Mouse (Mus musculus): ENCODE results near the gene Gm815.

Gene Gm815

DNA sequence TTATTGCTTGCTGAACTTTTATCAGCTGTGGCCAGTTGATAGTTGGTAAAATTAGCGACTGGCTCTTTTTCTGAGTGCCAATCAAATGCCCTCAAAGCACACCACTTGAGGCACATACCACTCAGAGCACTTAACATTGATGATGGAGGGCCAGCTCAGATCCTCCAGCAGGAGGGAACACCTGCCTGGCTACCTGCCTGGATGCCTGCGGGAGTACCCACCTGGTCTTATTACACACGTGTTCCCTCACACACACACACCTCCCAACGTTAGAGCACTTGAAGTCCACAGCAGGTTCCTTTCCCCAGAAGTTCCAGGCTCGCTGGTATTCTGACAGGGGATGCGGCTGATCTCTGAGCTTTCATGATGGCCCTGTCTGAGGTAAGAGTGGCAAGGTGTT, at the start of gene Gm815:
Gm815 (plus strand) TSS at position 266 of the 400 bp plus-strand sequence.
- DNase-seq (ENCODE audit: low spot score in 2 of 2): no peak

DNA sequence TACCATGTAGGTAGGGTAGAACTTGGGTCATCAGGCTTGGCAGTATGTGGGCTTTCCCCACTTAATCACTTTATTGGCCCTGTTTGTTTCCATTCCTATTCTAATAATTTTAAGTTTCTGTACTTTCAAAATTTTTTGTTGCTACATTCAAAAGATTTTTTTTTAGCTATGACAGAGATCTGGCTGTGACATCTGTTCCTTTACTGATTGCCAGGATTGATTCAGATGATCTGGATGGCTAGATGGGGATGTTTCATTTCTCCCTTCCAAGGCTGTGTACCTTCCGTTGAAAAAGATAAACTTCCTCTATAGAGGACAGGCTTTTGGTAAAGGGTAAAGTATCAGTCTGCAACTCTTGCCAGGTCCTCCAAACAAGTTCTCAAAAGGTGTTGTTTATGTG, 48.1 kb upstream of the Gm815 start:
- no peak for DNase-seq (ENCODE audit: low spot score in 2 of 2)

DNA sequence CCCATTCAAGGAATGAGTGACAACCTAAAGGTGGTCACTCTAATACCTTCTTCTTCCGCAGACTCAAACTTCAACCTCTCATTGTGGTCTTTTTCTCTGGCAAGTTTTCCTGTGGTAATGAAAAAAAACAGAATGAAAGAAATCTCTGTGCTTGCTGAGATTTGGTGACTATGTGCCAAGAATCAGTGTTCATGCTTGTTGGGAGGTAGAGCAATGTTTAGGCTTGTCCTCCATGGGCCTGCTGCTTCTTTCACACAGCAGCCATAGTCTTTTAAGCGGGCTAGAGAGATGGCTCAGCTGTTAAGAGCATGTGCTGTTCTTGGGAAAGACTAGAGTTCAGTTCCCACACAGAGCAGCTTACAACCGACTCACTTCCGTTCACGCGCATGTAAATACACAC, 41.8 kb upstream of the Gm815 start:
- DNase-seq (ENCODE audit: low spot score in 2 of 2): no peak

DNA sequence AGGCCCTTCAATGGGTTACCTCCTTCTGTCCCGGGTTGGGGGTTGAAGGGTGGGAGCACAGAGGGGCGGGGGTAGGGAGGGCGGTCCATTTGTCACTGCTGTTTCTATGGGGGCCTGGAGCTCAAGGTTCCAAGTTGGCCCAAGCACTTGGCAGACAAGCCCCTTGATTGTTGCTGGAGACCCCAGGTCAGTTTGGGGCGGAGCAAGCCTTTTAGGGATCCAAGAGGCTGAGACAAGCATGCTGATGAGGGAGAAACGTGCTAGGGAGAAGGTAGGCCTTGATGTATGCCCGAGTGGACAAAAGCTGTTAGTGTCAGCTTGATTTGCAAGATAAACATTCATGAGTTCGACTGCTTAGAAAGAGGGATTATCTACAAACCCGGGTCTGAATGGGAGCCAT, 40.9 kb upstream of the Gm815 start:
- no peak for DNase-seq (ENCODE audit: low spot score in 2 of 2)

DNA sequence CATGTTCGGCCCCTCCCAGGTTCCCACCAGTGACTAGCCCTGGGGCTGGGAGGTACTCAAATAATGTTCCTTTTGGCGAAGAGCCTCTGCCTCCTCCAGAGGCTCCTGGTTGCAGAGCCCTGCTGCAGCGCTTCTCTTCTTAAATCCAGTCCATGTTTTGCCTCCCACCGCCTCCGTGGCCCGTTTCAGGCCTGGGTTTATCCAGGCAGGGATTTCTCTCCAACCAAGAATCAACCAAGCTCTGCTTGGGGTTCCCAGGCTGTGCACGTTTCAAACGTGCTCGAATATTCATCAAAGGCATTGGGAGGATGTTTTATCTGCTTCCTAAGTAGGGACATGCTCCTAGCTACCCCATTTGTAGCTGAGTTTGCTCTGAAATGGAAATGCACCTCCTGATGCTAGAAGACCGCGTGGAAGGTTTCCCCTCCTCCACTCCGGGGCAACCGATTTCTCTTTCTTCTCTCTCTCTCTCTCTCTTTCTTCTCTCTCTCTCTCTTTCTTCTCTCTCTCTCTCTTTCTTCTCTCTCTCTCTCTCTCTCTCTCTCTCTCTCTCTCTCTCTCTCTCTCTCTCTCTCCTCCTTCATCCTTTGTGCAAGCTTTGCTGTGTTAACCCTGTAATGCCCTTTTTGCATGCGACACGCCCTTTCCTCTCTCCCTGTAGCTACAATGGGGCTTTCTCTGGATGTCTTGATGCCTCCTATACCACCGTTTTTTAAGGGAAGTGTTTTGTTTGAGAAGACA, 40.2 kb upstream of the Gm815 start:
- DNase-seq (ENCODE audit: low spot score in 2 of 2): peak; percentile 87 to 92

DNA sequence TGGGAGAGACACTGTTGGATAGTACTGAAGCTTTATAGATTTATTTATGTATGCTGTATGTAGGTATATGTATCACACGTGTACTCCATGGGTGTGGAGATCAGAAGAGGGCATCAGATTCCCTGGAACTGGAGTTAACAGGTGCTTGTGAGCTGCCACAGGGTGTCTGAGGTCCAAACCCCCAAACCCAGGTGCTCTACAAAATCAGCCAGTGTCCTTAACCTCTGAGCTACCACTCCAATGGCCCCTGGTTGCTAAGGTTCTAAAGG, 39.7 kb upstream of the Gm815 start:
- DNase-seq (ENCODE audit: low spot score in 2 of 2): no peak

DNA sequence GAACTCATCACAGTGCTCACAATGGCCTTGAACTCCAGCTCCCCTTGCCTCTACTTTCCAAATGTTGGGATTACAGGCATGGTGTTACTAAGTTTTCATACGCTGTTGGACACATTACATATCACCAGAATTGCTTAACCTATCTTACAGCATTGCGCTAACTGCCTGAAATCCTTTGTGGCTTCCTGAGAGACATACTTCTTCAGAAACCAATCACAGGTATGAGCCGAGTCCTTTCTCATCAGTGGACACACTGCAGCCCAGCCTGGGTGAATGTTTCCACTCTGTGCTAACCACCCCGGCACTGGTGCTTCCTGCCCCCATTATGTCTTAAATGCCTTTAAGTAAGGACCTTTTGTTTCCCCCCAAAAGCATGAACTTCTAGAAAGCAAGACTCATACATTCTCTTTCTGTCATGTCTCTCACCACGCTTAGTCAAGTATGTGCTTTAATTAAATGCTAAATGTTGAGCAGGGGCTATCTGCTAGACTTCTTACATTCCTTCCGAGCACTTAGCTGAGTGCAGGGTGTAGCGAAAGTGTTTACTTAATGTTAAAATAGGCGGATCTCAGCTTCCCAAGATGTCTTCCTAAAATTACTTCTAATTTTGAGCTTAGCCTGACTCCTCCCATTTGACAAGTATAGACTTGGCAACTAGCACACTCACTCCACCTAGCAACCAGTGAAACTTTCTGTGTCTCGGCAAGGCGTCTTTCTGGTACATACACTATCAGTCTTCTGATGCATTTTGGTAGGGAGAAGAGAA, 34.5 kb upstream of the Gm815 start:
- no peak for DNase-seq (ENCODE audit: low spot score in 2 of 2)

- DNase-seq (ENCODE audit: low spot score in 2 of 2): no peak
Measured at GRCm38 (mm10) chr19:26852325-26852900, 33.3 kb upstream of the Gm815 start.

- DNase-seq (ENCODE audit: low spot score in 2 of 2): no peak
Measured at GRCm38 (mm10) chr19:26853701-26854282, 31.9 kb upstream of the Gm815 start.

GRCm38 (mm10) chr19:26854661-26855060, 31.0 kb upstream of the Gm815 start:
- DNase-seq (ENCODE audit: low spot score in 2 of 2): no peak

- DNase-seq (ENCODE audit: low spot score in 2 of 2): no peak
Measured at GRCm38 (mm10) chr19:26855152-26855551, 30.5 kb upstream of the Gm815 start.

GRCm38 (mm10) chr19:26858427-26859194, 27.1 kb upstream of the Gm815 start:
- DNase-seq (ENCODE audit: low spot score in 2 of 2): no peak

DNA sequence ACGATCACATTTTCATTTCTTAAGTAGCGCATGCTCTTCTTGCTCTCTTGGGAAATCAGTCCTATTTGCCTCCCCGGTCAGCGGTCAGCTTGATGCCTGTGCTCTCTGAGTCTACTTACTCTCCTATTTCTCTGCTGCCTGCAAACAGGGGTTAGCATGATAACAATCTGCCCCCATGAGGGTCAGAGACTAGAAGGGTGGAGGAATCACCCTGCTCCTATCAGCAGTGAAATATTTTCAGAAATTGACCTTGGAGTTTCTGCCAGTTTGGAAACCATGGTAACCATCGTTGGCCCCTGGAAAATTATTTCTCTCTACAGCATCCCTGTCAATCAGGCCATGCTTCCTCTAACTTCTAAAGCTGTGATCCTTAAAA, 26.5 kb upstream of the Gm815 start:
- DNase-seq (ENCODE audit: low spot score in 2 of 2): no peak

DNA sequence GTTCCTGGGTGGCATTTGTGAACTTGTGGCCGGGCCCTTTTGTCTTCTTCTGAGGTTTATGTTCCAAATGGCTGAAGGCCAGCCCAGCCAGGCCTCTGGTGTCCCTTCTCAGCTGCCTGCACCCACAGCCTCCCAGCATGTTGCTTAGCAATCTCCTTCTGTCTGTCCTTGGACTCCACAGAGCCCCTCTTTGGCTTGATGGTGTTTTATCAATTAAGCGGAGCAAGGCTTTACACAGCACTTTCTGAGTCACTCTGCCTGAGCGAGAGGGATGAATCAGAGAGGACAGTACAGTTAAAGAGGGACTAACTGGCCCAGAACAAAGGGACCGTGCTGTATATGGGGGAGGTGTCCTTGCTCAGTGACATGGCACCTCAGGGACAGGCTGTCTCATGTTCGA, 22.0 kb upstream of the Gm815 start:
- no peak for DNase-seq (ENCODE audit: low spot score in 2 of 2)

- DNase-seq (ENCODE audit: low spot score in 2 of 2): no peak
Measured at GRCm38 (mm10) chr19:26864975-26865690, 20.5 kb upstream of the Gm815 start.

DNA sequence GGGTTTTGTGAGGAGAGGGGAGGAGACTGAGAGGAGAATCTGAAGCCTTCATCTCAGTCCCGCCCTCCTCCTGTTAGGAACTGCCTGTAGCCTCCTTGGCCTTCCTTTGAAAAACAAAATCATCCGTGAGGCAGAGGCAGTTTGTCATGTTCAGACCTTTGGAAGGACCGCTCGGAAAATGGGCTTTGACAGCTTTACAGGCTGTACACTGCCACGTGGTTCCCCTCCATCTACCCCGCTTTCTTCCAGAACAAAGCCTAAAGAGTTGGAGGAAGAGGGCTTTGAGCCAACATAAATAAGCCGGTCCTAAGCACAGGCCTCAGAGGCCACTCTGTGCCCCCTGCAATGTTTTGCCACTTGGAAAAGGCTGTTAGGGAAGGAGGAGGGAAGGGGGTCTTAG, 19.9 kb upstream of the Gm815 start:
- no peak for DNase-seq (ENCODE audit: low spot score in 2 of 2)

DNA sequence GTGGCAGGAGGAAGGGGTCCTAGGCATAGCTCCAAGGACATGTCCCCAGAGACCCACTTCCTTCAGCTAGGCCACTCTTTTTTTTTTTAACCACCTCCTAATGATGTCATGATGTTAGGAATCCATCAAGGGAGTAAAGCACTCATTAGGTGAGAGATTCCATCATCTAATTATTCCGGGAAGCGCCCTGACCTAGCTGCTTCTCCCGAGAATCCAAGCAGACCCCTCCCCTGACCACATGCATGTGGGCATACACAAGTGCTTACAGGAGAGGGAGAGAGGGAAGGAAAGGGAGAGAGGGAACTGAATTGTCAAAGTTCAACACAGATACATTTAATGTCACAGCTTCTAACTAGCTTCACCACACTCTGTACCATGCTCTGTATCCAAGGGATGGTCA, 16.1 kb upstream of the Gm815 start:
- no peak for DNase-seq (ENCODE audit: low spot score in 2 of 2)

DNA sequence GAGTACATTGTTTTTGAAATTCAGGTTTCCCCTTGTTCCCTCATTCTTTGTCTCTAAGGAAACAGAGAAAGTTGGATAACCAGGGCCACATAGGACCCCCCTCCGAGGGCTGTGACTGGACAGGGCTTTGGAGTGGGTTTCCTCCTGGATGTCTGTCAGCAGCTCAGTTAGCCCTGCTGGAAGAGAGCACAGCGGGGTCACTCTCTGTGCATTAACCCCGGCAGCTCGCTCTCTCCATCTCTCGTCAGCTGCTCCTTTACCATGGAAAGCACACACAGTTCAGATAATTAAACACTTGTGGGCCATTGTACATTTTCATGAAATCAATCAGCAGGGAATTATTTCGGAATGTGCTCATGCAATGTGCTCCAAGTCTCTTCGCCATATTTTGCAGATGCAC, 15.4 kb upstream of the Gm815 start:
- DNase-seq (ENCODE audit: low spot score in 2 of 2): no peak

DNA sequence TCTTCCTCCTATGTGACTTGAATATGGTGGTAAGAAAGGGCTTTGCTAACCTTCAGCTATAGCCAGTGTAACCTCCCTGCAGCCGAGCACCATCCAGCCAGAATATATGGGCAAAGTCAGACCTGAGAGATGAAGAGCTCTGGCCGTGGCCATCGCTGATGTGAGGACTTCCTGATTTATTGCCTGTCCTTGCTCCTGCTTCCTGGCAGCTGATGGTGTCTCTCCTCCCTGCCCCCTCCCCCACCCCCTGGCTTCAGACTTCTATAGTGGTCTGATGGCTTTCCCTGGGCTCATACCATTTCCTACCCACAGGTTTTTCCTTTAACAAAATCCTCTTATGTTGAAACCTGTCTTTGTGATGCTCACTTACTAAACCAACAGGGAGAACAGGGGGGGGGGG, 14.6 kb upstream of the Gm815 start:
- DNase-seq (ENCODE audit: low spot score in 2 of 2): no peak

- DNase-seq (ENCODE audit: low spot score in 2 of 2): no peak
Measured at GRCm38 (mm10) chr19:26872886-26873285, 12.8 kb upstream of the Gm815 start.

DNA sequence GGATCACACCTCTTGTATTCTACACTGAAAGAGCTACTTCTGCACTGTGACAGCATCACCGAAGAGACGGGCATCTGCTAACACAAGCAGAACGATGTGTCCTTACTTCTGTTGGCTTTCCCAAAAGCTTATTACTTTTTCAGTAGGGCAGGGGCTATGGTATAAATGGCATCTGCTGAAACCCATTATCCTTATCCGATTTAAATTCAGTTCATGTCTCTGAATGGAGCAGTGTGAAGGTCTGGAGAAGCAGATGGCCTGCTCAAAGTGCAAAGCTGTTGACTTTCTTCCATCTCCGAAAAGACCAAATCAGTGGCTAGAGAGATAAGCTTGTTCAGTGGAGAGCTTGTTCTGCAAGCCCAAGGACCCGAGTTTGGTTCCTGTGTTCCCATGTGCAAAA, 10.1 kb upstream of the Gm815 start:
- DNase-seq (ENCODE audit: low spot score in 2 of 2): no peak
